Mouse (Mus musculus) embryonic facial prominence, embryonic 15.5 days (tissue): ENCODE data around the gene Atp5l. TPM values are rescaled to one million over a fixed set of nuclear protein-coding genes. Genes with fewer than 3 reads are reported as not detected.

Experiments used
- ATAC-seq: fragments of 200-750 bp; cut with Nextera tagmentation; 2 replicates; pipeline ENCODE4 v1.8.0; 2017; ENCODE audit warnings: low read depth, moderate TSS enrichment; ENCODE audit not compliant: insufficient number of reproducible peaks, low FRiP score, low TSS enrichment
- H3K27ac ChIP-seq: fragments of 300-500 bp; sonication (generic); replicated peaks from 2 replicates; pipeline ENCODE4 v1.5.1; 2015; ENCODE audit warnings: mild to moderate bottlenecking, inconsistent platforms
- H3K27me3 ChIP-seq: fragments of 300-500 bp; sonication (generic); 2 replicates; pipeline ENCODE4 v1.6.1; 2015; ENCODE audit warnings: inconsistent platforms
- H3K36me3 ChIP-seq: fragments of 300-500 bp; sonication (generic); 2 replicates; pipeline ENCODE4 v1.6.1; 2015; ENCODE audit warnings: mild to moderate bottlenecking, inconsistent platforms
- H3K4me1 ChIP-seq: fragments of 300-500 bp; sonication (generic); 2 replicates; pipeline ENCODE4 v1.6.1; 2015; ENCODE audit warnings: inconsistent platforms
- H3K4me2 ChIP-seq: fragments of 300-500 bp; sonication (generic); replicated peaks from 2 replicates; pipeline ENCODE4 v1.6.1; 2015; ENCODE audit warnings: mild to moderate bottlenecking, inconsistent platforms
- H3K4me3 ChIP-seq: fragments of 300-500 bp; sonication (generic); replicated peaks from 2 replicates; pipeline ENCODE4 v1.5.1; 2015; ENCODE audit warnings: mild to moderate bottlenecking, inconsistent platforms
- H3K9ac ChIP-seq: fragments of 300-500 bp; sonication (generic); 2 replicates; pipeline ENCODE4 v1.6.1; 2015; ENCODE audit warnings: inconsistent platforms
- H3K9me3 ChIP-seq: fragments of 300-500 bp; sonication (generic); replicated peaks from 2 replicates; pipeline ENCODE4 v1.6.1; 2016; ENCODE audit warnings: inconsistent platforms
- WGBS: fragments of 180-500 bp; shearing (Covaris S2); methylation state at CpG from one replicate; pipeline ENCODE4 v1.1.7; 2015; 5-methylcytosine and 5-hydroxymethylcytosine counted together
- polyA plus RNA-seq: library from polyadenylated mRNA; unstranded; fragments of >200 nt; fragmentation: Nextera tagmentation; extraction: Ambion mirVana; gene quantifications from 2 replicates; pipeline ENCODE4 v1.2.1, GENCODE M21; 2015

Gene Atp5l
- polyA plus RNA-seq, 1 experiment from 2014 or later, result 705 TPM

- Histone ChIP-seq H3K4me3 (peak overlapping the region; percentile 98), H3K9ac (no peak overlapping the region; the same call in 1 of the 2 replicates), H3K4me1 (peaks cover 66% of the 10 kb centered on the region), H3K36me3 (no peaks in the 10 kb centered on the region), H3K27ac (peak overlapping the region; percentile 99; the same call in 1 of the 2 replicates), H3K27me3 (no peaks in the 10 kb centered on the region), H3K9me3 (no peaks in the 10 kb centered on the region), H3K4me2 (peak overlapping the region; percentile 98)
- no peak for ATAC-seq
- WGBS, result 20% methylated on average over 9 of the region's 9 CpGs
Measured at GRCm38 (mm10) chr9:44878776-44879500, 41.6 kb downstream of the Atp5l start.

DNA sequence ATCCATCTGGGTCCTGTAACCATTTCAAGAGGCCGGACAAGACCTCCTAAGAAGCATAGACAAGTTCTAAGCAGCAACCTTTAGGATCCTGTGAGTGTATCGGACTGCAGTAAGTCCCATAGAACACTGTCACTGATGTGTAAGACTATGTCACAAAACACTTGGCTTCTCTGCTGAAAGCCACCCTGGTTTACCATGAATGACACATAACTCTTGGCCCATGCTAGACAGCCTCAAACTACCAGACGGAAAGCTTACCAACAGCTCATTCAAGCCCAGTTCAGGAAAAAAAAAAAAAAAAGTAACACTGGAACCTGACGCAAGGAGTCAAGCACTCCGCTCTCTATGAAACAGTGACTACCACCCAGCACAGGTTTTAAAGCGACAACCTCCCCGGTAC, 42.9 kb downstream of the Atp5l start:
- 73% methylated on average over 7 of the region's 7 CpGs for WGBS
- Histone ChIP-seq H3K4me1 (peaks cover 65% of the 10 kb centered on the region), H3K27me3 (no peaks in the 10 kb centered on the region)

DNA sequence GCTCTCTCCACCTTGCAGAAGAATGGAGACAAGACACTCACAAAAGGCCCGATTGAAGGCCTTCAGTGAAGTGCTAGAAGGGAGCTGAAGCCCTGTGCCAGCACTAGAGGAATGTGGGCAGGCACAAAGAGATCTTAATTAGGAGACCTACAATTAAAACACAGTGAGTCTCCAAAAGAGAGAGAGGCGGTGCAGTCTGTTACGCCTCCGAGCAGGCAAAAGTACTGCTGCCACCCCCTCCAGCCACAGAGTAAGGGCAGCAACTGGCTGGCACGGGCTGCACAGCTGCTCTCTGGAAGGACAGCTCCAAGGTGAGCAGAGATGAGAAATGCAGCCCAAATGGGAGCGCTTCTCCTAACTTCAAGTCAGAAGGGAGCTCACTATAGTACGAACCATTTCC, 45.1 kb downstream of the Atp5l start:
- no peak overlapping the region for H3K4me3 ChIP-seq
- H3K36me3 ChIP-seq, result peaks cover 7% of the 10 kb centered on the region; the same call in 1 of the 2 replicates
- H3K27me3 ChIP-seq, result no peaks in the 10 kb centered on the region
- H3K4me2 ChIP-seq, result no peak overlapping the region
- no peaks in the 10 kb centered on the region for H3K9me3 ChIP-seq
- WGBS, result 57% methylated on average over 7 of the region's 7 CpGs
- H3K27ac ChIP-seq, result no peak overlapping the region
- H3K4me1 ChIP-seq, result peaks cover 65% of the 10 kb centered on the region
- ATAC-seq, result no peak; the same call in 1 of the 2 replicates
- H3K9ac ChIP-seq, result no peak overlapping the region

More for the DNA sequence above, 42.9 kb downstream of the Atp5l start:
- H3K9me3 ChIP-seq, result no peaks in the 10 kb centered on the region
- H3K27ac ChIP-seq, result no peak overlapping the region
- no peaks in the 10 kb centered on the region for H3K36me3 ChIP-seq
- H3K4me2 ChIP-seq, result no peak overlapping the region
- ATAC-seq, result no peak
- no peak overlapping the region for H3K4me3 ChIP-seq
- no peak overlapping the region for H3K9ac ChIP-seq

GRCm38 (mm10) chr9:44874198-44874597, 46.3 kb downstream of the Atp5l start:
- Histone ChIP-seq H3K4me1 (peaks cover 60% of the 10 kb centered on the region), H3K9ac (no peak overlapping the region), H3K27me3 (no peaks in the 10 kb centered on the region), H3K4me2 (no peak overlapping the region), H3K36me3 (peaks cover 7% of the 10 kb centered on the region; the same call in 1 of the 2 replicates), H3K27ac (no peak overlapping the region), H3K4me3 (no peak overlapping the region), H3K9me3 (no peaks in the 10 kb centered on the region)
- ATAC-seq, result no peak

- Histone ChIP-seq H3K4me1 (peaks cover 55% of the 10 kb centered on the region), H3K36me3 (peaks cover 7% of the 10 kb centered on the region; the same call in 1 of the 2 replicates), H3K27ac (0 out of 2 replicates have a peak overlapping the region, but pooled peaks have one; percentile 0), H3K27me3 (no peaks in the 10 kb centered on the region), H3K4me2 (no peak overlapping the region), H3K9me3 (no peaks in the 10 kb centered on the region), H3K9ac (no peak overlapping the region), H3K4me3 (no peak overlapping the region)
- 35% methylated on average over 5 of the region's 5 CpGs for WGBS
- no peak for ATAC-seq
Measured at GRCm38 (mm10) chr9:44873665-44874064, 46.9 kb downstream of the Atp5l start.

GRCm38 (mm10) chr9:44868336-44869094, 52.0 kb downstream of the Atp5l start:
- Histone ChIP-seq H3K27me3 (no peaks in the 10 kb centered on the region), H3K4me1 (peaks cover 15% of the 10 kb centered on the region), H3K27ac (no peak overlapping the region), H3K9me3 (no peaks in the 10 kb centered on the region), H3K36me3 (peaks cover 31% of the 10 kb centered on the region), H3K9ac (no peak overlapping the region), H3K4me2 (no peak overlapping the region), H3K4me3 (no peak overlapping the region)
- ATAC-seq, result no peak
- 64% methylated on average over 13 of the region's 13 CpGs for WGBS

DNA sequence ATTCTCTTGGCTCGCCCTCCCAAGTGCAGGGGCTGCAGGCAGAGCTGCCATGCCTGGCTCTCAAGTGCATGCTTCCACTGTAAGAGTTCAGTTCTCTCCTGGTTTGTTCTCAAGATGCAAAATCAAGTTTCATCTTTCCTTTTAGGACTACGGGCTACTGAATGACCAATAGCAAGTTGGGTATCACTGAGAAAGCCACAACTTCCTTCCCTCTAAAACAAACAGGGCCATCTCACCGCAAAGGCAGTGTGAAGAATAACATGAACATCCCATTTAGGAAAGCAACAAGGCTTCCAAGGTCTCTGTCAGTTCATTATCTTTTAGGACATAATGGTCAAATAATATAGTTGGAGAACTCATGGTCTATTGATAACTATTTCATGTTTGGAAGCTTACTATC, 52.9 kb downstream of the Atp5l start:
- Histone ChIP-seq H3K4me2 (no peak overlapping the region), H3K36me3 (peaks cover 34% of the 10 kb centered on the region), H3K4me1 (peaks cover 12% of the 10 kb centered on the region), H3K4me3 (no peak overlapping the region), H3K27me3 (no peaks in the 10 kb centered on the region), H3K9ac (no peak overlapping the region), H3K9me3 (no peaks in the 10 kb centered on the region), H3K27ac (no peak overlapping the region)
- no peak for ATAC-seq
- WGBS, result 86% methylated on average over 3 of the region's 3 CpGs

DNA sequence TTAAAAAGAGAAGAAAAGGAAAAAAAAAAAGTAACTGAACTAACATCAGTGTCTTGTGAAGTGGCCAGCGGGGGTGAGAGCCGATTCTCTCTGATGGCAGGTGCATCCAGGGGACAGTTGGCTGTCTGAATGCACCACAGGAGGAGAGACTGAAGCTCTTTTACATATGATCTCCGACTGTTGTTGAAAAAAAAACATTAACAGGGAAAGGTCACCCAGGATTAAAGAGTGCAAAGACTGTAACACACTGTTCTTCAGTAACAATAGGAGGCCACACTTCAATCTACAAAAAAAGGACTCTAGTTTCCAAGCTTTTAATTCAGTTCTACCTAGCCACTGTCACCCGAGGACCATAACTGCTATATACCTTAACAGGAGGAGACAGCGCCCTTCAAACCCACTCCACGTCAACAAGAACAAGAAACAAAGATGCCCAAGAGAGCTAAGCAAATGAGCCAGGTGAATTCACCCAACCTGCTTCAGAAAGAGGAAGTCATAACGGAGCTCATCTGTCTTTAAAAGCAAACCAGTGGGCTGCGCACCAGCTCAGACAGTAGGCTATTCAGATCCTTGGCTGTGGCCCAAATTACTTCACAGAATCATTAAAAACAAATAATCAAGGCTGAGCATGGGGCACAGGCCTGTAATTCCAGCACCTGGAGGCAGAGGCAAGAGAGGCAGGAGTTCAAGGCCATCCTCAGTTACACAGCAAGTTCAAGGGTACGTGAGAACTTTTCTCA, 53.9 kb downstream of the Atp5l start:
- no peak overlapping the region for H3K27ac ChIP-seq
- ATAC-seq, result no peak
- no peaks in the 10 kb centered on the region for H3K27me3 ChIP-seq
- peaks cover 41% of the 10 kb centered on the region for H3K36me3 ChIP-seq
- H3K4me2 ChIP-seq, result no peak overlapping the region
- no peaks in the 10 kb centered on the region for H3K9me3 ChIP-seq
- no peak overlapping the region for H3K4me3 ChIP-seq
- peaks cover 12% of the 10 kb centered on the region for H3K4me1 ChIP-seq
- H3K9ac ChIP-seq, result no peak overlapping the region
- 66% methylated on average over 9 of the region's 9 CpGs for WGBS

Other genes with a start within 250 kb of the Atp5l start
- not detected in 2 replicates for gene Treh, start 247.5 kb downstream of the Atp5l start, polyA plus RNA-seq
- 38.6 and 39.0 TPM in 2 replicates for gene Phldb1, start 185.5 kb downstream of the Atp5l start, polyA plus RNA-seq
- 191 and 195 TPM in 2 replicates for gene Arcn1, start 152.9 kb downstream of the Atp5l start, polyA plus RNA-seq
- gene Ift46, start 152.8 kb downstream of the Atp5l start, polyA plus RNA-seq, result 107 and 125 TPM in 2 replicates
- 2.5 and 2.6 TPM in 2 replicates for gene Tmem25, start 121.4 kb downstream of the Atp5l start, polyA plus RNA-seq
- gene Ttc36, start 117.7 kb downstream of the Atp5l start, polyA plus RNA-seq, result 0.31 TPM in 1 of 2 replicates, not detected in the other
- 15.6 and 17.7 TPM in 2 replicates for gene Kmt2a, start 39.4 kb downstream of the Atp5l start, polyA plus RNA-seq
- gene Ube4a, start 44.9 kb upstream of the Atp5l start, polyA plus RNA-seq, result 23.6 and 25.7 TPM in 2 replicates
- gene Cd3g, start 59.7 kb upstream of the Atp5l start, polyA plus RNA-seq, result 0.29 and 0.33 TPM in 2 replicates
- gene Cd3d, start 61.0 kb upstream of the Atp5l start, polyA plus RNA-seq, result not detected in 2 replicates
- gene Cd3e, start 88.9 kb upstream of the Atp5l start, polyA plus RNA-seq, result 0.11 and 0.23 TPM in 2 replicates
- 28.1 and 35.4 TPM in 2 replicates for gene Mpzl2, start 119.1 kb upstream of the Atp5l start, polyA plus RNA-seq
- 8.4 and 9.0 TPM in 2 replicates for gene Mpzl3, start 134.4 kb upstream of the Atp5l start, polyA plus RNA-seq
- 0.41 and 0.77 TPM in 2 replicates for gene Jaml, start 158.4 kb upstream of the Atp5l start, polyA plus RNA-seq
- gene Scn2b, start 197.0 kb upstream of the Atp5l start, polyA plus RNA-seq, result 4.1 and 4.4 TPM in 2 replicates
- gene Scn4b, start 217.7 kb upstream of the Atp5l start, polyA plus RNA-seq, result 1.00 and 1.6 TPM in 2 replicates